Mouse (Mus musculus) skeletal muscle tissue, adult 2 months (tissue): ENCODE data around the gene Ptgds.

Experiments used
- DNase-seq: peaks from one replicate; pipeline ENCODE4 v3.0.0-alpha.2; 2012; ENCODE audit warnings: low read depth, low spot score

The Ptgds gene

GRCm38 (mm10) chr2:25450853-25451647 lies 18.8 kb downstream of the Ptgds start:
- no peak for DNase-seq

- no peak for DNase-seq
These were observed 27.2 kb downstream of the Ptgds start for GRCm38 (mm10) chr2:25442682-25443081.

- no peak for DNase-seq
These were observed 28.8 kb downstream of the Ptgds start for GRCm38 (mm10) chr2:25441067-25441466.

GRCm38 (mm10) chr2:25436286-25436820 lies 33.5 kb downstream of the Ptgds start:
- no peak for DNase-seq

GRCm38 (mm10) chr2:25434292-25434691 lies 35.6 kb downstream of the Ptgds start:
- no peak for DNase-seq

GRCm38 (mm10) chr2:25433101-25433500 lies 36.7 kb downstream of the Ptgds start:
- DNase-seq: no peak

GRCm38 (mm10) chr2:25432326-25433098 lies 37.3 kb downstream of the Ptgds start:
- no peak for DNase-seq

- DNase-seq: no peak
These were observed 38.5 kb downstream of the Ptgds start for GRCm38 (mm10) chr2:25431308-25431855.

GRCm38 (mm10) chr2:25430395-25431233 lies 39.2 kb downstream of the Ptgds start:
- DNase-seq: no peak

GRCm38 (mm10) chr2:25429435-25430180 lies 40.2 kb downstream of the Ptgds start:
- DNase-seq: no peak

GRCm38 (mm10) chr2:25428442-25429236 lies 41.2 kb downstream of the Ptgds start, which contains the start of gene Abca2:
Abca2 (plus strand) TSS chr2:25428703.
- peak; percentile 90 for DNase-seq

GRCm38 (mm10) chr2:25427256-25427655 lies 42.6 kb downstream of the Ptgds start:
- no peak for DNase-seq

GRCm38 (mm10) chr2:25426721-25427191 lies 43.1 kb downstream of the Ptgds start:
- peak; percentile 58 for DNase-seq

- no peak for DNase-seq
These were observed 44.4 kb downstream of the Ptgds start for GRCm38 (mm10) chr2:25425481-25425880.

GRCm38 (mm10) chr2:25423626-25424025 lies 46.2 kb downstream of the Ptgds start:
- DNase-seq: no peak

GRCm38 (mm10) chr2:25422587-25423410 lies 47.0 kb downstream of the Ptgds start, which contains the start of gene Fut7:
Fut7 (plus strand) TSS chr2:25423267.
- DNase-seq: no peak

- no peak for DNase-seq
These were observed 48.0 kb downstream of the Ptgds start for GRCm38 (mm10) chr2:25421896-25422295.

- no peak for DNase-seq
These were observed 52.4 kb downstream of the Ptgds start for GRCm38 (mm10) chr2:25417426-25417825.
